Mouse (Mus musculus) myocyte (in vitro differentiated cells): ENCODE data around the gene Ap1s1.

Experiments used
- CEBPB ChIP-seq: IDR thresholded peaks from 2 replicates; pipeline ENCODE4 v1.6.1; 2011; ENCODE audit warnings: mild to moderate bottlenecking, moderate library complexity; ENCODE audit not compliant: poor library complexity, insufficient read depth, severe bottlenecking
- E2F4 ChIP-seq: IDR thresholded peaks from one replicate; pipeline ENCODE4 v1.6.1; 2011; ENCODE audit warnings: mild to moderate bottlenecking, control low read depth, moderate library complexity; ENCODE audit not compliant: insufficient read depth
- MAX ChIP-seq: IDR thresholded peaks from one replicate; pipeline ENCODE4 v1.6.1; 2011; ENCODE audit warnings: low read depth, mild to moderate bottlenecking, control low read depth
- MYOD1 ChIP-seq, 3 experiments: IDR thresholded peaks; one replicate each; pipeline ENCODE4 v1.6.1; 2011; ENCODE audit warnings: control low read depth in 2 of 3, low read depth in 2 of 3, mild to moderate bottlenecking in 2 of 3, moderate library complexity in 1 of 3; ENCODE audit not compliant: insufficient read length in 2 of 3, control insufficient read depth in 1 of 3
- MYOG ChIP-seq, 3 experiments: IDR thresholded peaks; one replicate each; pipeline ENCODE4 v1.6.1; 2011; ENCODE audit warnings: control low read depth in 2 of 3, low read depth in 2 of 3, mild to moderate bottlenecking in 2 of 3; ENCODE audit not compliant: insufficient read length in 2 of 3, control insufficient read depth in 1 of 3, insufficient read depth in 1 of 3
- POLR2A ChIP-seq: IDR thresholded peaks from one replicate; pipeline ENCODE4 v1.6.1; 2011; ENCODE audit warnings: low read depth, mild to moderate bottlenecking, control low read depth, moderate library complexity; ENCODE audit not compliant: insufficient read length
- POLR2AphosphoS2 ChIP-seq: IDR thresholded peaks from one replicate; pipeline ENCODE4 v1.6.1; 2011; ENCODE audit warnings: low read depth, control low read depth; ENCODE audit not compliant: insufficient read length
- SRF ChIP-seq: IDR thresholded peaks from one replicate; pipeline ENCODE4 v1.6.1; 2011; ENCODE audit warnings: low read depth; ENCODE audit not compliant: control insufficient read depth, insufficient read length
- TCF12 ChIP-seq: IDR thresholded peaks from one replicate; pipeline ENCODE4 v1.6.1; 2011; ENCODE audit warnings: mild to moderate bottlenecking, control low read depth; ENCODE audit not compliant: poor library complexity, insufficient read depth, severe bottlenecking
- TCF3 ChIP-seq: IDR thresholded peaks from one replicate; pipeline ENCODE4 v1.6.1; 2011; ENCODE audit warnings: low read depth, control low read depth; ENCODE audit not compliant: insufficient read length
- USF1 ChIP-seq: IDR thresholded peaks from one replicate; pipeline ENCODE4 v1.6.1; 2011; ENCODE audit warnings: low read depth, mild to moderate bottlenecking, control low read depth, moderate library complexity

- no peak for TF ChIP-seq MAX
- TF ChIP-seq CEBPB, result no peak
- TF ChIP-seq USF1, result no peak
- TF ChIP-seq POLR2A, result no peak
- TF ChIP-seq SRF, result no peak
- no peak for TF ChIP-seq TCF3
- TF ChIP-seq MYOG (IDR thresholded peaks at IDR 0.05; ENCODE audit: control insufficient read depth in 1 of 3, insufficient read depth in 1 of 3, insufficient read length in 2 of 3, low read depth in 2 of 3), result no peak
- TF ChIP-seq TCF12, result no peak
- TF ChIP-seq POLR2AphosphoS2, result no peak
- TF ChIP-seq E2F4, result no peak
- TF ChIP-seq MYOD1 (IDR thresholded peaks at IDR 0.05; ENCODE audit: control insufficient read depth in 1 of 3, insufficient read length in 2 of 3, low read depth in 2 of 3), result no peak
Measured at GRCm38 (mm10) chr5:137029273-137029585, 16.7 kb downstream of the Ap1s1 start.
